Mouse (Mus musculus) ES-Bruce4 (cell line): ENCODE results near the gene Tmed9.

ENCODE experiments used
- CTCF ChIP-seq: IDR thresholded peaks from one replicate; pipeline ENCODE4 v1.8.1; 2011; ENCODE audit warnings: low read depth, low read length
- POLR2A ChIP-seq: IDR thresholded peaks from one replicate; pipeline ENCODE4 v1.8.1; 2011; ENCODE audit warnings: low read length; ENCODE audit not compliant: insufficient read depth

GRCm38 (mm10) chr13:55604606-55605005 lies 31.1 kb downstream of the Tmed9 start:
- TF ChIP-seq CTCF (no peak), POLR2A (no peak)
